Mouse (Mus musculus): ENCODE data around the gene Tmem28. TPM values are rescaled to one million over a fixed set of nuclear protein-coding genes. Genes with fewer than 3 reads are reported as not detected.

The Tmem28 gene
- total RNA-seq, 1 experiment from 2014 or later, result not detected

Other genes with a start within 250 kb of the Tmem28 start
- gene Eda, start 154.6 kb downstream of the Tmem28 start, total RNA-seq (2017), result 0.38 and 0.74 TPM in 2 replicates